Mouse (Mus musculus) midbrain, embryonic 12.5 days (tissue): ENCODE data around the gene Dnah10. TPM values are rescaled to one million over a fixed set of nuclear protein-coding genes. Genes with fewer than 3 reads are reported as not detected.
"Not testable (repeated sequence)": the region's sequence is repeated elsewhere in the genome, so short reads cannot be mapped to it uniquely, and the experiment has no call there.

Experiments
- ATAC-seq: fragments of 200-750 bp; cut with Nextera tagmentation; 2 replicates; pipeline ENCODE4 v1.8.0; 2017; ENCODE audit warnings: low read depth, moderate TSS enrichment, moderate library complexity; ENCODE audit not compliant: low FRiP score
- H3K27ac ChIP-seq: fragments of 300-500 bp; sonication (generic); replicated peaks from 2 replicates; pipeline ENCODE4 v1.5.1; 2016; ENCODE audit warnings: mild to moderate bottlenecking
- H3K27me3 ChIP-seq: fragments of 300-500 bp; sonication (generic); 2 replicates; pipeline ENCODE4 v1.6.1; 2016; ENCODE audit warnings: mild to moderate bottlenecking
- H3K36me3 ChIP-seq: fragments of 300-500 bp; sonication (generic); 2 replicates; pipeline ENCODE4 v1.6.1; 2016
- H3K4me1 ChIP-seq: fragments of 300-500 bp; sonication (generic); 2 replicates; pipeline ENCODE4 v1.6.1; 2016
- H3K4me2 ChIP-seq: fragments of 300-500 bp; sonication (generic); replicated peaks from 2 replicates; pipeline ENCODE4 v1.6.1; 2016; ENCODE audit warnings: mild to moderate bottlenecking, moderate library complexity
- H3K4me3 ChIP-seq: fragments of 300-500 bp; sonication (generic); 2 replicates; pipeline ENCODE4 v1.5.1; 2016; ENCODE audit warnings: mild to moderate bottlenecking
- H3K9ac ChIP-seq: fragments of 300-500 bp; sonication (generic); replicated peaks from 2 replicates; pipeline ENCODE4 v1.6.1; 2016; ENCODE audit warnings: mild to moderate bottlenecking, moderate library complexity
- H3K9me3 ChIP-seq: fragments of 300-500 bp; sonication (generic); 2 replicates; pipeline ENCODE4 v1.6.1; 2016; ENCODE audit warnings: mild to moderate bottlenecking
- WGBS: fragments of 180-500 bp; shearing (Covaris S2); methylation state at CpG from one replicate; pipeline ENCODE4 v1.1.7; 2016; 5-methylcytosine and 5-hydroxymethylcytosine counted together
- polyA plus RNA-seq: library from polyadenylated mRNA; unstranded; fragments of >200 nt; fragmentation: Nextera tagmentation; extraction: Ambion mirVana; gene quantifications from 2 replicates; pipeline ENCODE4 v1.2.1, GENCODE M21; 2016

Dnah10 gene
- polyA plus RNA-seq, 1 experiment from 2014 or later = 0.09 TPM

GRCm38 (mm10) chr5:124751656-124752055 lies 26.8 kb downstream of the Dnah10 start:
- no peak for ATAC-seq
- Histone ChIP-seq H3K9me3 (no peaks in the 10 kb centered on the region), H3K27me3 (no peaks in the 10 kb centered on the region), H3K9ac (no peak overlapping the region), H3K27ac (no peak overlapping the region), H3K36me3 (no peaks in the 10 kb centered on the region), H3K4me1 (no peaks in the 10 kb centered on the region), H3K4me3 (no peak overlapping the region), H3K4me2 (no peak overlapping the region)
- WGBS = 86% methylated on average over 9 of the region's 9 CpGs

GRCm38 (mm10) chr5:124761011-124761410 lies 36.1 kb downstream of the Dnah10 start:
- ATAC-seq = no peak
- no peaks in the 10 kb centered on the region for H3K9me3 ChIP-seq
- H3K4me3 ChIP-seq = no peak overlapping the region
- no peaks in the 10 kb centered on the region for H3K36me3 ChIP-seq
- no peak overlapping the region for H3K27ac ChIP-seq
- no peak overlapping the region for H3K4me2 ChIP-seq
- H3K4me1 ChIP-seq = no peaks in the 10 kb centered on the region
- WGBS = 67% methylated on average over 18 of the region's 18 CpGs
- H3K9ac ChIP-seq = no peak overlapping the region
- H3K27me3 ChIP-seq = no peaks in the 10 kb centered on the region

- H3K4me3 ChIP-seq = no peak overlapping the region
Observed at GRCm38 (mm10) chr5:124761787-124762186, 36.9 kb downstream of the Dnah10 start.

GRCm38 (mm10) chr5:124774552-124774951 lies 49.7 kb downstream of the Dnah10 start:
- Histone ChIP-seq H3K9ac (no peak overlapping the region), H3K36me3 (no peaks in the 10 kb centered on the region), H3K27me3 (no peaks in the 10 kb centered on the region), H3K4me2 (no peak overlapping the region), H3K4me3 (no peak overlapping the region), H3K4me1 (no peaks in the 10 kb centered on the region), H3K27ac (no peak overlapping the region), H3K9me3 (no peaks in the 10 kb centered on the region; the same call in 1 of the 2 replicates)
- 78% methylated on average over 3 of the region's 3 CpGs for WGBS
- ATAC-seq = no peak

More at GRCm38 (mm10) chr5:124761787-124762186, 36.9 kb downstream of the Dnah10 start:
- no peaks in the 10 kb centered on the region for H3K36me3 ChIP-seq
- H3K27ac ChIP-seq = no peak overlapping the region
- no peaks in the 10 kb centered on the region for H3K4me1 ChIP-seq
- no peaks in the 10 kb centered on the region for H3K9me3 ChIP-seq
- no peaks in the 10 kb centered on the region for H3K27me3 ChIP-seq
- H3K4me2 ChIP-seq = no peak overlapping the region
- H3K9ac ChIP-seq = no peak overlapping the region
- no peak for ATAC-seq
- 95% methylated on average over 1 of the region's 1 CpGs for WGBS

GRCm38 (mm10) chr5:124776289-124776688 lies 51.4 kb downstream of the Dnah10 start:
- not testable (repeated sequence) for H3K27ac ChIP-seq, ATAC-seq, H3K4me3 ChIP-seq, H3K9me3 ChIP-seq, H3K9ac ChIP-seq, H3K4me2 ChIP-seq, H3K36me3 ChIP-seq, H3K4me1 ChIP-seq, H3K27me3 ChIP-seq
- 89% methylated on average over 4 of the region's 4 CpGs for WGBS

GRCm38 (mm10) chr5:124777178-124777709 lies 52.4 kb downstream of the Dnah10 start:
- ATAC-seq = no peak
- 67% methylated on average over 6 of the region's 6 CpGs for WGBS
- Histone ChIP-seq H3K9me3 (no peaks in the 10 kb centered on the region; the same call in 1 of the 2 replicates), H3K4me2 (no peak overlapping the region), H3K4me1 (no peaks in the 10 kb centered on the region), H3K27ac (no peak overlapping the region), H3K27me3 (no peaks in the 10 kb centered on the region), H3K4me3 (no peak overlapping the region), H3K36me3 (no peaks in the 10 kb centered on the region), H3K9ac (no peak overlapping the region)

GRCm38 (mm10) chr5:124779926-124780325 lies 55.0 kb downstream of the Dnah10 start:
- H3K4me1 ChIP-seq = no peaks in the 10 kb centered on the region
- 96% methylated on average over 7 of the region's 7 CpGs for WGBS
- no peak overlapping the region for H3K4me2 ChIP-seq
- no peak for ATAC-seq
- no peaks in the 10 kb centered on the region for H3K36me3 ChIP-seq
- no peak overlapping the region for H3K27ac ChIP-seq
- H3K4me3 ChIP-seq = no peak overlapping the region
- H3K9me3 ChIP-seq = no peaks in the 10 kb centered on the region; the same call in 1 of the 2 replicates
- H3K9ac ChIP-seq = no peak overlapping the region
- no peaks in the 10 kb centered on the region for H3K27me3 ChIP-seq

- no peak for ATAC-seq
- Histone ChIP-seq H3K27ac (no peak overlapping the region), H3K36me3 (no peaks in the 10 kb centered on the region), H3K4me1 (no peaks in the 10 kb centered on the region), H3K4me2 (no peak overlapping the region), H3K27me3 (no peaks in the 10 kb centered on the region), H3K4me3 (no peak overlapping the region), H3K9me3 (peaks cover 7% of the 10 kb centered on the region; the same call in 1 of the 2 replicates), H3K9ac (no peak overlapping the region)
- WGBS = 83% methylated on average over 8 of the region's 8 CpGs
Observed at GRCm38 (mm10) chr5:124781696-124782095, 56.8 kb downstream of the Dnah10 start.

GRCm38 (mm10) chr5:124785650-124786049 lies 60.8 kb downstream of the Dnah10 start:
- H3K27me3 ChIP-seq = no peaks in the 10 kb centered on the region
- H3K9ac ChIP-seq = no peak overlapping the region
- no peak overlapping the region for H3K4me2 ChIP-seq
- H3K4me1 ChIP-seq = no peaks in the 10 kb centered on the region
- H3K4me3 ChIP-seq = no peak overlapping the region
- no peaks in the 10 kb centered on the region for H3K36me3 ChIP-seq
- H3K27ac ChIP-seq = no peak overlapping the region
- ATAC-seq = no peak
- 80% methylated on average over 7 of the region's 7 CpGs for WGBS
- H3K9me3 ChIP-seq = peaks cover 11% of the 10 kb centered on the region; the same call in 1 of the 2 replicates

GRCm38 (mm10) chr5:124792112-124792511 lies 67.2 kb downstream of the Dnah10 start:
- Histone ChIP-seq H3K9me3 (0 out of 2 replicates have a peak, but pooled peaks cover 4% of the 10 kb centered on the region), H3K36me3 (no peaks in the 10 kb centered on the region), H3K4me3 (no peak overlapping the region), H3K4me2 (no peak overlapping the region), H3K9ac (no peak overlapping the region), H3K27ac (no peak overlapping the region), H3K4me1 (no peaks in the 10 kb centered on the region), H3K27me3 (no peaks in the 10 kb centered on the region)
- ATAC-seq = no peak
- 92% methylated on average over 7 of the region's 7 CpGs for whole genome bisulfite sequencing

- Histone ChIP-seq H3K27me3 (no peaks in the 10 kb centered on the region), H3K9ac (no peak overlapping the region), H3K4me1 (no peaks in the 10 kb centered on the region), H3K27ac (no peak overlapping the region), H3K4me2 (no peak overlapping the region), H3K4me3 (no peak overlapping the region), H3K9me3 (0 out of 2 replicates have a peak, but pooled peaks cover 5% of the 10 kb centered on the region), H3K36me3 (no peaks in the 10 kb centered on the region)
- ATAC-seq = no peak
- WGBS = 82% methylated on average over 4 of the region's 4 CpGs
Observed at GRCm38 (mm10) chr5:124809708-124810366, 85.0 kb downstream of the Dnah10 start.

- Histone ChIP-seq H3K9me3 (0 out of 2 replicates have a peak, but pooled peaks cover 5% of the 10 kb centered on the region), H3K27ac (no peak overlapping the region), H3K27me3 (no peaks in the 10 kb centered on the region), H3K4me1 (no peaks in the 10 kb centered on the region), H3K4me3 (no peak overlapping the region), H3K36me3 (no peaks in the 10 kb centered on the region), H3K9ac (no peak overlapping the region), H3K4me2 (no peak overlapping the region)
- WGBS = 88% methylated on average over 12 of the region's 12 CpGs
- no peak for ATAC-seq
Observed at GRCm38 (mm10) chr5:124812466-124812865, 87.6 kb downstream of the Dnah10 start.
